Comparison of ENCODE assay signal across 27 mouse cellular contexts in the genomic region with DNA sequence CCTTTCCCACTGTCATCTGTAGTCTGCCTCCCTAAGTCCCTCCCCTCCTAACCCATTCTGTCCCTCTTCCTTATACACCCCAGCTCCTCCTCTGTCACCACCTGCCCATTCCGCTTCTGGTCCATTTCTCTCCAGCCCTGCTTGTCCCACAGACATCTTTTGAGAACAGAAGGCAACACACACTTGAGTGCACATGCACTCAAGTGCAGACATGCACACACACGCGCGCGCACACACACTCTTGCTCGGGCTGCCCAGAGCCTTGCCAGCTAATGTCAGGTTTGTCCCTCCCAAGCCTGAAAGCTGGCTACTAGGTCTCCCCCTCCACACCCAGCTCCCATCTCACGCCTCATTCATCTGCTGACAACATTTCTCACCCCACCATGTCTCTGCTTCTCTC. TPM values are rescaled to one million over a fixed set of nuclear protein-coding genes. Genes with fewer than 3 reads are reported as not detected.
DNase-seq lines count a peak whose midpoint lies in the region; ATAC-seq lines count a peak whose summit lies in the region.
"Had no signal": no experiment of that assay in that cellular context is flagged by ENCODE, and none has a peak within 500 bp of the region (broad histone marks: within the 10 kb centered on the region; RNA-seq: fewer than 3 reads in every experiment).

No protein-coding gene starts in this region.

- H3K36me3 ChIP-seq in hindbrain, embryonic 10.5 days, result peaks cover 14% of the 10 kb centered on the region
- H3K36me3 ChIP-seq in hindbrain, embryonic 12.5 days, result peaks cover 7% of the 10 kb centered on the region; the same call in 1 of the 2 replicates
- H3K36me3 ChIP-seq in neural tube, embryonic 13.5 days, result 0 out of 2 replicates have a peak, but pooled peaks cover 7% of the 10 kb centered on the region
- H3K36me3 ChIP-seq in neural tube, embryonic 15.5 days, result no peaks in the 10 kb centered on the region
- H3K36me3 ChIP-seq in embryonic facial prominence, embryonic 10.5 days (replicated peaks), result peaks cover 24% of the 10 kb centered on the region
- H3K36me3 ChIP-seq: forebrain, embryonic 12.5 days; hindbrain, embryonic 15.5 days had no signal

- no peak for ATAC-seq in hindbrain, embryonic 12.5 days (ENCODE audit: low FRiP score)
- no peak for ATAC-seq in neural tube, embryonic 13.5 days (ENCODE audit: low read depth)
- ATAC-seq in neural tube, embryonic 15.5 days (ENCODE audit: low FRiP score), result no peak
- ATAC-seq: intestine, embryonic 15.5 days; lung, postnatal 0 days had no signal

- WGBS in hindbrain, embryonic 10.5 days, result 90% methylated on average over 7 of the region's 7 CpGs
- 91% methylated on average over 7 of the region's 7 CpGs for WGBS in hindbrain, embryonic 12.5 days
- WGBS in neural tube, embryonic 13.5 days, result 83% methylated on average over 7 of the region's 7 CpGs
- WGBS in neural tube, embryonic 15.5 days, result 83% methylated on average over 7 of the region's 7 CpGs
- WGBS in embryonic facial prominence, embryonic 10.5 days, result 93% methylated on average over 7 of the region's 7 CpGs

- peaks cover 23% of the 10 kb centered on the region; the same call in 1 of the 2 replicates for H3K27me3 ChIP-seq in hindbrain, embryonic 10.5 days (ENCODE audit: insufficient read depth, poor library complexity, severe bottlenecking)
- H3K27me3 ChIP-seq in hindbrain, embryonic 12.5 days, result peaks cover 8% of the 10 kb centered on the region
- H3K27me3 ChIP-seq in neural tube, embryonic 13.5 days, result no peaks in the 10 kb centered on the region
- H3K27me3 ChIP-seq in neural tube, embryonic 15.5 days (replicated peaks), result no peaks in the 10 kb centered on the region
- peaks cover 27% of the 10 kb centered on the region for H3K27me3 ChIP-seq in embryonic facial prominence, embryonic 10.5 days (replicated peaks; ENCODE audit: low read depth, poor library complexity, severe bottlenecking)
- H3K27me3 ChIP-seq: hindbrain, embryonic 15.5 days had no signal

- H3K27ac ChIP-seq in hindbrain, embryonic 10.5 days, result peak overlapping the region; percentile 45; the same call in 1 of the 2 replicates
- H3K27ac ChIP-seq in hindbrain, embryonic 12.5 days, result no peak overlapping the region; the same call in 1 of the 2 replicates
- H3K27ac ChIP-seq in neural tube, embryonic 13.5 days (replicated peaks), result 0 out of 2 replicates have a peak overlapping the region, but pooled peaks have one; percentile 42
- H3K27ac ChIP-seq in neural tube, embryonic 15.5 days (replicated peaks), result no peak overlapping the region
- 0 out of 2 replicates have a peak overlapping the region, but pooled peaks have one; percentile 7 for H3K27ac ChIP-seq in embryonic facial prominence, embryonic 10.5 days (replicated peaks)
- H3K27ac ChIP-seq: embryonic facial prominence, embryonic 15.5 days; forebrain, embryonic 12.5 days; hindbrain, embryonic 15.5 days; intestine, embryonic 15.5 days; limb, embryonic 10.5 days; limb, embryonic 15.5 days; liver, embryonic 13.5 days had no signal

- no peak overlapping the region for H3K4me3 ChIP-seq in hindbrain, embryonic 10.5 days
- H3K4me3 ChIP-seq in hindbrain, embryonic 12.5 days, result no peak overlapping the region
- H3K4me3 ChIP-seq in neural tube, embryonic 13.5 days, result no peak overlapping the region
- H3K4me3 ChIP-seq in neural tube, embryonic 15.5 days (replicated peaks), result no peak overlapping the region
- H3K4me3 ChIP-seq in embryonic facial prominence, embryonic 10.5 days, result no peak overlapping the region
- H3K4me3 ChIP-seq: embryonic facial prominence, embryonic 15.5 days; forebrain, embryonic 12.5 days; hindbrain, embryonic 15.5 days; intestine, embryonic 15.5 days; limb, embryonic 10.5 days; limb, embryonic 15.5 days; liver, embryonic 13.5 days; megakaryocyte, embryonic 14.5 days had no signal

- no peak overlapping the region for H3K9ac ChIP-seq in hindbrain, embryonic 12.5 days
- H3K9ac ChIP-seq in neural tube, embryonic 13.5 days, result no peak overlapping the region
- no peak overlapping the region for H3K9ac ChIP-seq in neural tube, embryonic 15.5 days (replicated peaks)
- H3K9ac ChIP-seq: embryonic facial prominence, embryonic 15.5 days; forebrain, embryonic 12.5 days; hindbrain, embryonic 15.5 days; intestine, embryonic 15.5 days; limb, embryonic 15.5 days; liver, embryonic 13.5 days had no signal

- no peak overlapping the region for H3K4me2 ChIP-seq in hindbrain, embryonic 12.5 days (replicated peaks)
- H3K4me2 ChIP-seq in neural tube, embryonic 13.5 days, result no peak overlapping the region
- H3K4me2 ChIP-seq in neural tube, embryonic 15.5 days, result no peak overlapping the region
- H3K4me2 ChIP-seq: embryonic facial prominence, embryonic 15.5 days; forebrain, embryonic 12.5 days; hindbrain, embryonic 15.5 days; intestine, embryonic 15.5 days; limb, embryonic 15.5 days; liver, embryonic 13.5 days had no signal

- no peaks in the 10 kb centered on the region for H3K9me3 ChIP-seq in hindbrain, embryonic 10.5 days
- no peaks in the 10 kb centered on the region for H3K9me3 ChIP-seq in hindbrain, embryonic 12.5 days (replicated peaks)
- H3K9me3 ChIP-seq in neural tube, embryonic 13.5 days, result no peaks in the 10 kb centered on the region
- H3K9me3 ChIP-seq in neural tube, embryonic 15.5 days (replicated peaks), result no peaks in the 10 kb centered on the region
- H3K9me3 ChIP-seq in embryonic facial prominence, embryonic 10.5 days, result no peaks in the 10 kb centered on the region
- H3K9me3 ChIP-seq: embryonic facial prominence, embryonic 15.5 days; forebrain, embryonic 12.5 days; G1E; hindbrain, embryonic 15.5 days; intestine, embryonic 15.5 days; limb, embryonic 10.5 days; limb, embryonic 15.5 days; liver, embryonic 13.5 days; megakaryocyte, embryonic 14.5 days had no signal

- DNase-seq in hindbrain, embryonic 10.5 days (ENCODE audit: low spot score), result no peak
- DNase-seq in cerebellum, adult 9-11 months, result peak; percentile 84
- no peak for DNase-seq in embryonic facial prominence, embryonic 10.5 days (ENCODE audit: low spot score)
- no peak for DNase-seq in kidney, postnatal 25 days
- no peak for DNase-seq in right cerebral cortex, postnatal 36 days (ENCODE audit: low spot score in 2 of 2)
- DNase-seq: adrenal gland, adult 8-10 months; gastrocnemius, postnatal 14 days; kidney, adult 2 months; kidney, postnatal 4 days; liver, embryonic 13.5 days; lung, adult 18-20 months; lung, postnatal 4 days; midbrain, embryonic 14.5 days; right cerebral cortex, postnatal 14 days; thymus, postnatal 14 days had no signal

- H3K4me1 ChIP-seq in hindbrain, embryonic 10.5 days (replicated peaks), result peaks cover 70% of the 10 kb centered on the region
- H3K4me1 ChIP-seq in hindbrain, embryonic 12.5 days, result peaks cover 62% of the 10 kb centered on the region
- peaks cover 61% of the 10 kb centered on the region for H3K4me1 ChIP-seq in neural tube, embryonic 13.5 days (replicated peaks)
- peaks cover 51% of the 10 kb centered on the region for H3K4me1 ChIP-seq in neural tube, embryonic 15.5 days
- peaks cover 75% of the 10 kb centered on the region for H3K4me1 ChIP-seq in embryonic facial prominence, embryonic 10.5 days

RNA-seq across cellular contexts. Expression of gene Gmppa, which starts 4.9 kb away (rescaled TPM):
- 62.3 and 91.2 TPM in 2 replicates for polyA plus RNA-seq in hindbrain, embryonic 10.5 days (2016; fragmentation: Nextera tagmentation; extraction: Ambion mirVana)
- polyA plus RNA-seq in hindbrain, embryonic 12.5 days (2016; fragmentation: Nextera tagmentation; extraction: Ambion mirVana), result 73.1 and 74.1 TPM in 2 replicates
- 74.4 and 75.9 TPM in 2 replicates for polyA plus RNA-seq in neural tube, embryonic 13.5 days (2015; fragmentation: Nextera tagmentation; extraction: Ambion mirVana)
- polyA plus RNA-seq in neural tube, embryonic 15.5 days (2015; fragmentation: Nextera tagmentation; extraction: Ambion mirVana), result 72.4 and 78.3 TPM in 2 replicates
- polyA plus RNA-seq in embryonic facial prominence, embryonic 10.5 days (2016; fragmentation: Nextera tagmentation; extraction: Ambion mirVana), result 57.1 and 61.3 TPM in 2 replicates

RNA-seq across cellular contexts. Expression of gene Asic4, which starts 9.6 kb away (rescaled TPM):
- polyA plus RNA-seq in hindbrain, embryonic 10.5 days (2016; fragmentation: Nextera tagmentation; extraction: Ambion mirVana), result 3.8 and 9.3 TPM in 2 replicates
- polyA plus RNA-seq in hindbrain, embryonic 12.5 days (2016; fragmentation: Nextera tagmentation; extraction: Ambion mirVana), result 18.3 and 19.0 TPM in 2 replicates
- 28.7 and 28.8 TPM in 2 replicates for polyA plus RNA-seq in neural tube, embryonic 13.5 days (2015; fragmentation: Nextera tagmentation; extraction: Ambion mirVana)
- 22.9 and 31.6 TPM in 2 replicates for polyA plus RNA-seq in neural tube, embryonic 15.5 days (2015; fragmentation: Nextera tagmentation; extraction: Ambion mirVana)
- 2.1 and 2.4 TPM in 2 replicates for polyA plus RNA-seq in embryonic facial prominence, embryonic 10.5 days (2016; fragmentation: Nextera tagmentation; extraction: Ambion mirVana)
- polyA plus RNA-seq: lung, postnatal 0 days had no signal

RNA-seq across cellular contexts. Expression of gene Chpf, which starts 38.4 kb away (rescaled TPM):
- 25.1 and 29.8 TPM in 2 replicates for polyA plus RNA-seq in hindbrain, embryonic 10.5 days (2016; fragmentation: Nextera tagmentation; extraction: Ambion mirVana)
- 39.2 and 41.5 TPM in 2 replicates for polyA plus RNA-seq in hindbrain, embryonic 12.5 days (2016; fragmentation: Nextera tagmentation; extraction: Ambion mirVana)
- 39.1 and 41.0 TPM in 2 replicates for polyA plus RNA-seq in neural tube, embryonic 13.5 days (2015; fragmentation: Nextera tagmentation; extraction: Ambion mirVana)
- polyA plus RNA-seq in neural tube, embryonic 15.5 days (2015; fragmentation: Nextera tagmentation; extraction: Ambion mirVana), result 48.3 and 51.7 TPM in 2 replicates
- 25.3 and 27.0 TPM in 2 replicates for polyA plus RNA-seq in embryonic facial prominence, embryonic 10.5 days (2016; fragmentation: Nextera tagmentation; extraction: Ambion mirVana)

RNA-seq across cellular contexts. Expression of gene Tmem198, which starts 38.7 kb away (rescaled TPM):
- 8.6 and 20.4 TPM in 2 replicates for polyA plus RNA-seq in hindbrain, embryonic 10.5 days (2016; fragmentation: Nextera tagmentation; extraction: Ambion mirVana)
- polyA plus RNA-seq in hindbrain, embryonic 12.5 days (2016; fragmentation: Nextera tagmentation; extraction: Ambion mirVana), result 25.3 and 25.7 TPM in 2 replicates
- 37.2 and 40.9 TPM in 2 replicates for polyA plus RNA-seq in neural tube, embryonic 13.5 days (2015; fragmentation: Nextera tagmentation; extraction: Ambion mirVana)
- polyA plus RNA-seq in neural tube, embryonic 15.5 days (2015; fragmentation: Nextera tagmentation; extraction: Ambion mirVana), result 40.2 and 50.7 TPM in 2 replicates
- polyA plus RNA-seq in embryonic facial prominence, embryonic 10.5 days (2016; fragmentation: Nextera tagmentation; extraction: Ambion mirVana), result 3.3 and 3.5 TPM in 2 replicates

Comparison
In these comparisons a context has a peak if more than half of its experiments do, and no peak if none do; other contexts are left out.
1. H3K27ac ChIP-seq: peak in hindbrain, embryonic 10.5 days (single experiment), neural tube, embryonic 13.5 days (single experiment) and embryonic facial prominence, embryonic 10.5 days (single experiment); none in hindbrain, embryonic 12.5 days (single experiment) and neural tube, embryonic 15.5 days (single experiment).